Mouse (Mus musculus) CH12F3 (cell line): Measurements from ENCODE around the gene Farp1.
"Not testable (repeated sequence)": the region's sequence is repeated elsewhere in the genome, so short reads cannot be mapped to it uniquely, and the experiment has no call there.

ENCODE experiments used
- in situ Hi-C: fragments of 300-500 bp; cut with MboI; formaldehyde crosslinking; loops from 2 replicates; pipeline ENCODE4 v1.14.3; 2020; ENCODE audit warnings: low sequenced_read_pairs

Farp1 gene

DNA sequence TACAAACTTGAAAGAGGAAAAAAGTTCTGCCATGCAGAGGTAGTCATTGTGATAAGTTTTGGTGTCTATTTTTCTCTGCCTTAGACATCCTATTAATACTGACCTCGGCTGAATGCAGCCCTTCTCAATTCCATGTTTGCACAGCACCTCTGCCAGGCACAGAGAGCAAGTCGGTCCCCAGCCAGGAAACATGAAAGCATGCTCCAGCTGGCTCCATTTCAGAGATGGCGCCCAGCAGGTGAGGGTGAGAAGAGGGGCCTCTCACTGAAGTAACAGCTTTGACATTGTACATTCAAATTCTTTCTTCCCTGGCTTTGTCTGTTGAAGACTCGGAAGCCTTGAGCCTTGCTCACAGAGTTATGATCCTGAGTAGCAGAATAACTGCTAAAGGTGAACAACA, 140.9 kb downstream of the Farp1 start:
- in situ Hi-C loops = no loop called here

DNA sequence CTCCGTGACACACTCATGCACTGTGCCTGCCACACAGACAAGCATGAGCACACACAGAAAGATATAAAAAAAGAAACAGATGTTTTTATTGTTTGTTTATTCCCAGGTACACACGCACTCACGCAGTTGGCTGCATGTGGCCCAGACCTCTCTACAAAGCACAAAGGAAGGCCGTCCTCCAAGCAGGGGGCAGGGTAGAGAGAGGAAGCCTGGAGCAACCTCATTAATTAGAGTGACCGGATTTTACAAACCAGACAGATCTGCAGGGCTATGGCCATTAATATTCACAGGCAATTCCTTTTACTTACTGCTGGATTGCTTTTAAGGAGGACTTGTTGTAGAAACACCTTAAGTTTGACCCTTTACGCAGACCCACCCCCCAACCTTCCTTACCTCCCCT, 142.9 kb downstream of the Farp1 start:
- in situ Hi-C loops = no loop called here

DNA sequence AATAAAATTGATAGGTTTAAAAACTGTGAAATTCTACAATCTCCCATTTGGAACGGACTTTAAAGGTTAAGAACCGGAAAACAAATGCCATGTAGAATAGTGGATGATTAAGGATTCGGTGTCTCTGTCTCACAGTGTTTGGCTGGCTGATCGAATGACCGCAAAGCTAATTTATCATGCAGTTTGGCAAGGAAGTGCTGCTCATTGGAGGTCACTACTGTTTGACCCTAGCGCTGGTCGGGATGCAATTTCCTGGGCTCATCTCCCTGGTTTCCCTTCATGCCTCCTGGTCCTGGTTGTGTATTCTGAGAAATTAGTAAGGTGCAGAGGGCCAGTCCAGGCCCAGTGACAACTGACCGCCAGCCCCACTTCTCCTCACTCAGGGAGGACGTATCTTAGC, 145.6 kb downstream of the Farp1 start:
- in situ Hi-C loops = no loop called here

GRCm38 (mm10) chr14:121181798-121182197, 146.8 kb downstream of the Farp1 start:
- in situ Hi-C loops = no loop called here

DNA sequence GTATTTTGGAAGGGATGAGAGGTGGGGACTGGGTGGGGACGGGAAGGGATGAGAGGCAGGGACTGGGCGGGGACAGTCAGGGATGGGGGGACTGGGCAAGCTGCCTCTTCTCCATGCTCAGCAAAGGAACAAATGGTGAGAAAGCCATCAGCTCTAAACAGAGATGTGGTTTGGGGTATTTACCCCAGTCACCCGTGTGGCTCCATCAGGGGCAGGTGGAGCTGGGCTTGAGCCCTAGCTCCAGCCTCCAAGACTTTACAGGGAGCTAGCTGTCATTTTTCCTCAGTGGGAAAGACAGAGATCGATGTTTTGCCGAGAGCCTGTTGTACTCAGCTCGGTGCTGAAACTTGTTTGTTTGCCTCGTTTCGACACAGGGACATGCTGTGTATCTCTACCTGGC, 148.0 kb downstream of the Farp1 start:
- in situ Hi-C loops = no loop called here

DNA sequence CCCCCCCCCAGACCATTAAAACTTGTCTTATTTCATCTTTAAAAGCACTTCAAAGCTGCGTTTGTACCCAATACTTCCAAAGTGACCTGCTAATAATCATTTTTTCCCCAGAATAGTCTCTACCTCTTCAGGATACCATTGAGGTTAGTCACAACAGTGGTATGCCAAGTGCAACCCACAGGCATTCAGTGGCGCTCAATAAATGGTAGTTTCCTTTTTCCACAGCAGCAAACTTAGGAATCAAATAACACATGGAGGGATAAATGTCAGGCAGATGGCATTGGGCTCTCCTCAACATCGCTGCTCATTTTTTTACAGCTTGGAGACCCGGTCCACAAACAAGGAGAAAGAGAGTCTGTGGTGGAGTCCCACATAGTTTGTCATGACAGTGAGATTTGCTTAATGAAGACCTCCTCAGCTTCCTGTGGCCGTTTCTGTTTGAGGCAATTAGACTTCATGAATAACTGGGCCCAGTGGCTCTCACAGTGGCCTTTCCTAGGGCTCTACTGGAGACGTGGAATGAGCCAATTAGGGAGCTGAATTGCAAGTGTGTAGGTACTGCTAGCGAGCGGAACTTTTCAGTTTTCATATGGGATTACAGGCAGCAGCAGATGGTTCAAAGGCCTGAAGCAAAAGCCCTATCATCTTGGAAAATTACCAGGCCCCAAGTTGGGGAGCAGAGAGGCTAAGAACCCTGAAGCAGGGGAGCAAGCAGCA, 148.6 kb downstream of the Farp1 start:
- in situ Hi-C loops = no loop called here

- in situ Hi-C loops = no loop called here
These were observed 149.4 kb downstream of the Farp1 start for GRCm38 (mm10) chr14:121184351-121184750.

DNA sequence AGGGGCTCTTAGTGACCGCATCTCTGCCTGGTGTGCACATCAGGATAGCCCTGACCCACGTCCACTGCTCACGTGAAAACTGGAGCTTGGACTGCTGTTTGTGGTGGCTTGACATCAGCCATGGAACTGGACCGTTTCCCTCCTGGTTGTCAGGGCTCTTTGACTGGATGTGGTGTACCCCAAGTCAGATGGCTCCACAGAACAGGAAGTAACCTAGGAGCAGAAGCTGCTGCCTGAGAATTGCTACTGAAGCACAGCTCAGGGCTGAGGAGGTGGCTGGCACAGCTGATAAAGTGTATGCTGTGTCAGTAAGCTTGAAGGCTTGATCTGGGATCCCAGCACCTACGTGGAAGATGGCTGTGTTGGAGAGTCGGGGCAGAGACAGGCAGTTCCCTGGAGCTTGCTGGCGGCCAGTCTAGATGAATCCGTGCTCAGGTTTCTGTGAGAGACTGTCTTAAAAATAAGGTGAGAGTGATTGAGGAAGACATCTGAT, 151.4 kb downstream of the Farp1 start:
- in situ Hi-C loops = no loop called here

DNA sequence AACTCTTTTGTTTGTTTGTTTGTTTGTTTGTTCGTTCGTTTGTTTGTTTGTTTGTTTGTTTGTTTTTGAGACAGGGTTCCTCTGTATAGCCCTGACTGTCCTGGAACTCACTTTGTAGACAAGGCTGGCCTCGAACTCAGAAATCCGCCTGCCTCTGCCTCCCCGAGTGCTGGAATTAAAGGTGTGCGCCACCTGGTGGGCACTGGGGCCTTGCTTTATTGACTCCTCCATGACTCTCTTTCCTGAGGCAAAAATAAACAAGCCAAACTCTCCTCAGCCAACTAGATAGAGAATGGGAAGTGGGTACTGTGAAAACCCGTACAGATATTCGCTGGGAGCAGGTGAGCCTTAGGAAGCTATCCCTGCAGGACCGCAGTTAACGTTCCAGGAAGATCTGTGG, 154.8 kb downstream of the Farp1 start:
- in situ Hi-C loops = not testable (repeated sequence)

DNA sequence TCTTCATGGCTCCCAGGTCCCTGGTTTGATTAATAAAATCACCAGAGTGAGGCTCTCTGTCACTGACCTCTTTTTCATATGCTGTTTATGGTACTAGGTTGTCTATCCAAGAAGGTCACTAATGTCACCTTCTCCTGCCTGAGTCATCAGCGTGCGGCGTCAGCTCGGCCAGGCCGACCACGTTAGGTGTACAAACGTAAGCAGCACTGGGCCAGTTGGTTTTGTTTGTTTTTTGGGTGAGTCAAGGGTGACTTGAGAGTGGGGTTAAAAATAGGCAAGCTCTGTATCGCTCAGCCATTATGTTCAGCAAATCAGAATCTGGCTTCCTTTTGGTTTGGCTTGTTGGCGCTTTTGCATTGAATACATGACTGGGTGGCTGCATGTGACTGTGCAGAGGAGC, 155.4 kb downstream of the Farp1 start:
- in situ Hi-C loops = no loop called here

GRCm38 (mm10) chr14:121191739-121192138, 156.7 kb downstream of the Farp1 start:
- in situ Hi-C loops = no loop called here

DNA sequence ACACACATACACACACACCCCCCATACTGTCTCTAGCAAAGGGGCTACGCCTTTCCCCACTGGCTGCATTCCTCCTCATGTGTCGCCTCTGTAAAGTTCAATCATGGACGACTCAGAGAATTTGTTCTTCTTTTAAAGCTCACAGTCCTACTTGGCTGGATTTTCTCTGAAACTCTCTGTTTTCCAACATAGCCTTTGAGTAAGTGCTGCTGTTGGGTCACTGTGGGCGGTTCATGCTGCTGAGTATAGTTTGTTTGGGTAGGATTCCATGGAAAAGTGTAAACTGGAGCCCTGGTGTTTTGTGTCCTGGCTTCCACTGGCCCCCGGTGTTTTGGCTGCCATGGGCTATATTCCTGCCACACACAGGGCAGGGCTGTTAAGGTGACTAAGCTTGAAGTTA, 157.4 kb downstream of the Farp1 start:
- in situ Hi-C loops = no loop called here

- in situ Hi-C loops = no loop called here
These were observed 159.0 kb downstream of the Farp1 start for GRCm38 (mm10) chr14:121193981-121194380.

GRCm38 (mm10) chr14:121198915-121199572, 164.0 kb downstream of the Farp1 start:
- in situ Hi-C loops = no loop called here

- in situ Hi-C loops = no loop called here
These were observed 164.8 kb downstream of the Farp1 start for GRCm38 (mm10) chr14:121199789-121200188.

DNA sequence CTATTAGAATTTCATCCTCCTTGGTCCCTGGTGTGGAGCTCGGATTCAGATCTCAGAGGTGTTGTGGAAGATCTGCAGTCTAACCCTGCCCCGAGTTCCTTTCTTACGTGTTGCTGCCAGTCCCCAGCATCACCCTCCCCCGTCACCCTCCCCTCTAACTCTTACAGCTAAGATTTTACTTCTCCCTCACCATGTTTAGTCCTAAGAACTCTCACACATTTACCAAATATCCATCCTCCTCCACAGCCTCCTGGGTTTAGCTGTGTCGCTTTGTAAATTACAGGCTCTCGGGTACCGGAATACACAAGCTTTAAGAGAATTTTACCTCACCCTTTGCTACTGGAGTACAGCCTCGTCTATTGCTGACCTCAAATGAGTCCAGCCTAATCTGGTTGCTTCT, 165.4 kb downstream of the Farp1 start:
- in situ Hi-C loops = no loop called here

GRCm38 (mm10) chr14:121201178-121201577, 166.2 kb downstream of the Farp1 start:
- in situ Hi-C loops = no loop called here

GRCm38 (mm10) chr14:121205459-121205858, 170.5 kb downstream of the Farp1 start:
- in situ Hi-C loops = no loop called here

DNA sequence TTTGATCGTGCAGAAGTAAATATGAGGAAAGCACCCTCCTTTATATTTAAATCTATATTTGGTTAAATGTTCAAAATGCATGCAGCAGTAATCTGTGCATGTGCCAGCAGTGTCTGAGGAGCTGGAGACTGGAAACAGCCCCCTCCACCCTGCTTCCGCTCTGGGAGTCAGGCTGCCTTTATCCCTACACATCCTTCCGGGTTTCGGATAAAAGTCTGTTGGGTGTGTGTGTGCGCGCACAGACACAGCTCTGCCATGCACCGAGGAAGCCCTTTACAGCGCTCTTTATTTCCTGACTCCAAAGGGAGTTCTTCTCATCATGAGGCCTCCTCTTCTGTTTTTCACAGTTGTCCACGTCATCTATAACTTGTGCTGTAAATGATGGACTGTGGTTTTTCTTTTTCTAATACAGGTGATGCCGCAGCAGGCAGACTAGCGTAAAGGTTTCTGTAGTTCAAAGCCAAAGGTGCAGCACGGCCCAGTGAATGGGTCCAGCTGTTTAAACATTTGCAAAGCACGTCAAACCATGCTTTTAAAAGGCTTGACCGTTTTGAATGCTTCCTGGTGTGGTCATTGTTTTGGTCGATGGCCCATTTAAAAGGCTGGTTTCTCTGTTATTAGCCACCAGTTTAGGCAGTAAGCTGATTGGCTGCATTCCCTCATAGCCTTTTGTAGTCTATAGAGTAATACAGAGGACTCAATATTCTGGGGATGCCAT, 172.6 kb downstream of the Farp1 start:
- in situ Hi-C loops = no loop called here

DNA sequence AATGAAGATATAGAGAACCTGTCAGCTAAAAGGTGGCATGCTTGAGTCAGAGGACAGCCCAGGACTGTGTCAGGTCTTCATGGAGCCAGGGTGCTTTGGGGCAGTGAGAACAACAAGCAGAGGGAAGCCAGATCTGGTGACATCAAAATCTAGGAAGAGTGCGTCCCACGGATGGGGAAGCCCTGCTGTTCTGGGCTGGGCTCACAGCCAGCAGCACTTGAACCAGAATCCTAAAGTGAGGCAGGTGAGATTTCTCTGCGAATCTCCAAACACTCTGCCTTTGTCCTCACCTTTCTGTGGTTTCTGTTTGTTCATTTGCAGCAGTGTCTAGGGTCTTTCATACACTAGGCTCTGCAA, 173.1 kb downstream of the Farp1 start:
- in situ Hi-C loops = no loop called here

- in situ Hi-C loops = no loop called here
These were observed 175.3 kb downstream of the Farp1 start for GRCm38 (mm10) chr14:121210318-121210717.

GRCm38 (mm10) chr14:121213650-121214049, 178.7 kb downstream of the Farp1 start:
- in situ Hi-C loops = no loop called here
